Mouse (Mus musculus) thymus, adult 2 months (tissue): ENCODE data around the gene Sirt7.

Source experiments
- CTCF ChIP-seq: fragments of 200-500 bp; IDR thresholded peaks from 2 replicates; pipeline ENCODE4 v1.5.1; 2012; ENCODE audit warnings: mild to moderate bottlenecking, control low read depth, low read length, moderate library complexity, borderline replicate concordance; ENCODE audit not compliant: control insufficient read depth, poor library complexity, insufficient read depth; ENCODE audit errors: extremely low read depth
- POLR2A ChIP-seq: fragments of 200-500 bp; IDR thresholded peaks from 2 replicates; pipeline ENCODE4 v1.6.1; 2012; ENCODE audit warnings: mild to moderate bottlenecking, low read length, control low read depth, moderate library complexity; ENCODE audit not compliant: control insufficient read depth, poor library complexity, insufficient read depth; ENCODE audit errors: extremely low read depth

DNA sequence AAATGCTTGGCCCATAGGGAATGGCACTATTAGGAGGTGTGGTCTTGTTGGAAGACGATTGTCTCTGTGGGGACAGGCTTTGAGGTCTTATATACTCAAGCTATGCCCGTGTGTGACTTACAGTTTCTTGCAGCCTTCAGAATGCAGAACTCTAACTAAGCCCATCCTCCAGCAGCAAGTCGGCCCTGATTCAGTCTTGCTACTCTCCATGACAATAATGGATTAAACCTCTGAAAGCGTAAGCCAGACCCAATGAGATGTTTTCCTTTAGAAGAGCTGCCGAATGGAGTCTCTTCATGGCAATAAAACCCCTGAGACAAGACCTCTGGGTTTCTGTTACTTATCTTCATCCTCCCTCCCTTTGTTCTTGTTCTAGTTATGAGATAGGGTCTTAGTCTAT is 9.8 kb upstream of the Sirt7 start:
- no peak for TF ChIP-seq POLR2A
- TF ChIP-seq CTCF, result no peak
